Mouse (Mus musculus) bone marrow macrophage, adult 2 months (primary cell): ENCODE results near the gene Tbp. TPM values are rescaled to one million over a fixed set of nuclear protein-coding genes. Genes with fewer than 3 reads are reported as not detected.

Experiments used
- H3K27ac ChIP-seq: 2 replicates; pipeline ENCODE4 v1.5.1; 2012; ENCODE audit warnings: low read depth, low read length; ENCODE audit not compliant: insufficient read depth
- H3K4me1 ChIP-seq: 2 replicates; pipeline ENCODE4 v1.6.1; 2012; ENCODE audit warnings: low read length; ENCODE audit not compliant: control insufficient read depth, insufficient read depth
- H3K4me3 ChIP-seq: 2 replicates; pipeline ENCODE4 v1.5.1; 2012; ENCODE audit warnings: mild to moderate bottlenecking, low read length, moderate library complexity; ENCODE audit not compliant: insufficient read depth
- CTCF ChIP-seq: IDR thresholded peaks from 2 replicates; pipeline ENCODE4 v1.5.1; 2012; ENCODE audit warnings: low read depth, mild to moderate bottlenecking, low read length, moderate library complexity
- POLR2A ChIP-seq: IDR thresholded peaks from 2 replicates; pipeline ENCODE4 v1.6.1; 2012; ENCODE audit warnings: mild to moderate bottlenecking, low read depth, low read length, borderline replicate concordance
- polyA plus RNA-seq: library from polyadenylated mRNA; stranded (reverse); fragments of >200 nt; gene quantifications from 2 replicates; pipeline ENCODE4 v1.2.4, GENCODE M21; 2012; ENCODE audit not compliant: missing spikeins, insufficient read depth, insufficient read length

Tbp gene
- polyA plus RNA-seq, 1 experiment: 33.7 TPM

GRCm38 (mm10) chr17:15566908-15567307, 67.2 kb downstream of the Tbp start:
- H3K4me1 ChIP-seq: peaks cover 2% of the 10 kb centered on the region; the same call in 1 of the 2 replicates
- TF ChIP-seq POLR2A (no peak), CTCF (no peak)
- no peak overlapping the region for H3K4me3 ChIP-seq
- no peak overlapping the region for H3K27ac ChIP-seq

DNA sequence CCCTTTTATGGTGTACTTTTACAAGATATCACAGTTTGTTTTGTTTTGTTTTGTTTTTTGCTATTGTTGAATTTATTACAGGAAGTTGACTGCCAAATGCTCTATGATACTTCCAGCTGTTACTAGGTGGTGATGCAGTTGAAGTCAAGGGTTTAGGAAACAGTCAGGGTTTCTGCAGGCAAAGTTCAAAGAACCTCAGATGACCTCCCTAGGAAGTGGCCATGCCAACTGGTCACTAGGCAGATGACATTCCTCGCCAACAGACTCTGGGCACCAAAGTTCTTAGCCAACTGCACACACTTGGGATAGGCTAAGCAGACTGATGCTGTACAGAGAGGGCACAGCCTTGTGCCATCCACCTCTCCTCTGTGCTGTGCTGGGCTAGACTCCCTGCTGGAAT, 75.4 kb downstream of the Tbp start:
- Histone ChIP-seq H3K4me3 (no peak overlapping the region), H3K27ac (no peak overlapping the region), H3K4me1 (no peaks in the 10 kb centered on the region)
- TF ChIP-seq POLR2A (no peak), CTCF (no peak)

DNA sequence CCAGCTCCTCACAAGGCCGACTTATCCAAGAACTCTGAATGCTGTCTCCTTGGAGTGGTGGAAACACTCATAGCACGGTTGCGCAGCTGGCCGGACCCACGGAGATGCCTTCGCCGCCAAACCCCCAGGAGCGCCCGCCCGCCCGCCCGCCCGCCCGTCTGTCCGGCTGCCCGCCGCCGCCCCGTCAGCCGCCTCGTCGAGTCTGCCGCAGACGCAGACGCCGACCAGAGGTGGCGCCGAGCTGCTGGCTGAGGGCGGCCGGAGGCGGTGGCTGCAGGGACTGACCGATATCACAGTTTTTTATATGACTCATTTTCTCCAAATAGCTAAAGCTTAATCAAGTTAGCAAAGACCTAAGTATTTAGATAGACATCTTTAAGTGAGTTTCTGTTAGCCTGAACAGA, 77.6 kb downstream of the Tbp start:
- Histone ChIP-seq H3K4me3 (no peak overlapping the region), H3K27ac (no peak overlapping the region)

More for the DNA sequence above, 77.6 kb downstream of the Tbp start:
- H3K4me1 ChIP-seq: no peaks in the 10 kb centered on the region
- TF ChIP-seq POLR2A (no peak), CTCF (no peak)

Other genes starting within 250 kb of the Tbp start
- gene Dll1, start 123.0 kb upstream of the Tbp start, polyA plus RNA-seq: not detected in 2 replicates
- gene Fam120b, start 103.7 kb upstream of the Tbp start, polyA plus RNA-seq: 21.8 and 22.7 TPM in 2 replicates
- gene Psmb1, start 137 bp upstream of the Tbp start, polyA plus RNA-seq: 146 and 150 TPM in 2 replicates
- gene Pdcd2, start 27.4 kb downstream of the Tbp start, polyA plus RNA-seq: 21.9 and 32.4 TPM in 2 replicates
- gene Prdm9, start 64.5 kb downstream of the Tbp start, polyA plus RNA-seq: 12.3 and 12.5 TPM in 2 replicates
- gene Chd1, start 205.1 kb downstream of the Tbp start, polyA plus RNA-seq: 32.2 and 33.6 TPM in 2 replicates